Mouse (Mus musculus): ENCODE results near the gene Zfand2a. TPM values are rescaled to one million over a fixed set of nuclear protein-coding genes. Genes with fewer than 3 reads are reported as not detected.

The Zfand2a gene
- polyA plus RNA-seq, 1 experiment from 2014 or later = 9.1 TPM

DNA sequence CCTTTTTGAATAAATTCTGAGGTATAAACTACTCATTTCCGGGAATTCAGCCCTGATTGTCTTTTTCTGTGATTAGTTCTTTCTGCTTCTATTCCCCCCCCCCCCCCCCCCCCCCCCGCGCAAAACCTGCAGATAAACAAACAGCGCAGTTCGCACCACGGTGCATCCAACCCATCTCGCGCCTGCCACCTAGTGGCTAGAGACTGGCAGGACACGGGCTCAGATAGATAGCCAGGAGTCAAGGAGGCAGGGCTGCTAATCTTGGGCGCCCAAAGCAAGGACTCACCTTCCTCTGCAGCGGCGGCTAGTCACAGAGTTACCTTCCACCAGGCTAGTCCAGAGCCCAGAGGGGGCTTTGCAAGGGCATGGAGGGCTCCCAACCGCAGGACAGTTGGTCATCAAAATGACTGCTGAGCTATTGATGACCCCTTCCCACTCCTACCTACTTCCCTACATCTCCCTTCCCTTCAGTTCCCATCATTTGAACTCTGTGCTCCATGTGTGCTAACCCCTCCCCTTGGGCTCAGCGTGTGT, 20.8 kb upstream of the Zfand2a start:
- H3K4me3 ChIP-seq (ENCODE audit: low read depth, low read length) = no peak overlapping the region
- WGBS = 5% methylated on average over 13 of the region's 14 CpGs
- ATAC-seq (ENCODE audit: insufficient number of reproducible peaks, low FRiP score, low TSS enrichment, low read depth) = no peak
- no peaks in the 10 kb centered on the region for H3K27me3 ChIP-seq (ENCODE audit: control insufficient read depth, insufficient read depth, low read length)
- peak; percentile 85 for DNase-seq (ENCODE audit: low spot score)
- no peak overlapping the region for H3K27ac ChIP-seq (replicated peaks; ENCODE audit: low read depth, low read length)
- no peaks in the 10 kb centered on the region for H3K36me3 ChIP-seq (ENCODE audit: control insufficient read depth, insufficient read depth, low read length)
- H3K4me1 ChIP-seq (ENCODE audit: control insufficient read depth, insufficient read depth, low read length) = no peaks in the 10 kb centered on the region
- H3K9ac ChIP-seq (ENCODE audit: low read length) = no peak overlapping the region
- no peak overlapping the region for H3K4me2 ChIP-seq (ENCODE audit: low read depth, severe bottlenecking)
- no peaks in the 10 kb centered on the region for H3K9me3 ChIP-seq (ENCODE audit: control insufficient read depth, low read length)

DNA sequence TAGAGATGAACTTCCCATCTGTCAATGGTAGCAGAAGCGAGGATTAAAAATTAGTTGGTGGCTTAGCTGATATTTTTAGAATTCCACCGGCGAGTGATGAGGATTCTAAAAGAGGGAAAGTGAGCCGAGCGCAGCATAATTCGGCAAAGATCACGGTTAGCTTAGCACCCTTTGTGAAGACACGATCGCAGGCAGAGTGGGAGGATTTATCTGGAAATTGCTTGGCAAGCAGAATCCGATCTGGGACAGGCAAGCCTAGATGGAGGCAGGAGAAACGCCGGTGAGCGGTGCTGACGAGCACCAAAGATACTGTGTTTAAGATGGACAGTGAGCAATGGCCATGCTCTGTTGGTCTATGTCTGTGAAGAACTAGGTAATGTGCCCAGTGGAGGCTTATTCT, 17.9 kb upstream of the Zfand2a start:
- WGBS = 87% methylated on average over 14 of the region's 14 CpGs
- Histone ChIP-seq H3K9ac (ENCODE audit: low read length) (no peak overlapping the region), H3K4me1 (ENCODE audit: control insufficient read depth, insufficient read depth, low read length) (no peaks in the 10 kb centered on the region), H3K27ac (replicated peaks; ENCODE audit: low read depth, low read length) (no peak overlapping the region), H3K4me2 (ENCODE audit: low read depth, severe bottlenecking) (no peak overlapping the region), H3K27me3 (ENCODE audit: control insufficient read depth, insufficient read depth, low read length) (no peaks in the 10 kb centered on the region), H3K36me3 (ENCODE audit: control insufficient read depth, insufficient read depth, low read length) (no peaks in the 10 kb centered on the region), H3K4me3 (ENCODE audit: low read depth, low read length) (no peak overlapping the region), H3K9me3 (ENCODE audit: control insufficient read depth, low read length) (no peaks in the 10 kb centered on the region)
- ATAC-seq (ENCODE audit: insufficient number of reproducible peaks, low FRiP score, low TSS enrichment, low read depth) (no peak), DNase-seq (ENCODE audit: low spot score) (no peak)

DNA sequence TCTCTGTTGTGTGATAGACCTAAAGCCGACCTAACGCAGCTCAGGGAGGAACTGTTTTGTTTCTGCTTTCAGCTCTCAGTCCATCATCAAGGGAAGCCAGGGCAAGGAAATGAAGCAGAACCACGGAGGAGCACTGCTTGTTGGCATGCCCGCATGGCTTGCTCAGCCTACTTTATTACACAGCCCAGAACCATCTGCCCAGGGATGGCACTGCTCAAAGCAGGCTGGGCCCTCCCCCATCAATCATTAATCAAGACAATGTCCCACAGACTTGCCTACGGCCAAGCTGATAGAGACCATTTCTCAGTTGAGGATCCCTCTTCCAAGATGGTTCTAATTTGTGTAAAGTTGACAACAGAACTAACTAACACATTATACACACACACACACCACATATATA, 14.4 kb upstream of the Zfand2a start:
- DNase-seq (ENCODE audit: low spot score) (no peak), ATAC-seq (ENCODE audit: insufficient number of reproducible peaks, low FRiP score, low TSS enrichment, low read depth) (no peak)
- Histone ChIP-seq H3K9me3 (ENCODE audit: control insufficient read depth, low read length) (no peaks in the 10 kb centered on the region), H3K27me3 (ENCODE audit: control insufficient read depth, insufficient read depth, low read length) (no peaks in the 10 kb centered on the region), H3K27ac (replicated peaks; ENCODE audit: low read depth, low read length) (no peak overlapping the region), H3K4me1 (ENCODE audit: control insufficient read depth, insufficient read depth, low read length) (no peaks in the 10 kb centered on the region), H3K36me3 (ENCODE audit: control insufficient read depth, insufficient read depth, low read length) (no peaks in the 10 kb centered on the region), H3K4me3 (ENCODE audit: low read depth, low read length) (no peak overlapping the region), H3K4me2 (ENCODE audit: low read depth, severe bottlenecking) (no peak overlapping the region), H3K9ac (ENCODE audit: low read length) (no peak overlapping the region)
- WGBS = 57% methylated on average over 5 of the region's 5 CpGs

DNA sequence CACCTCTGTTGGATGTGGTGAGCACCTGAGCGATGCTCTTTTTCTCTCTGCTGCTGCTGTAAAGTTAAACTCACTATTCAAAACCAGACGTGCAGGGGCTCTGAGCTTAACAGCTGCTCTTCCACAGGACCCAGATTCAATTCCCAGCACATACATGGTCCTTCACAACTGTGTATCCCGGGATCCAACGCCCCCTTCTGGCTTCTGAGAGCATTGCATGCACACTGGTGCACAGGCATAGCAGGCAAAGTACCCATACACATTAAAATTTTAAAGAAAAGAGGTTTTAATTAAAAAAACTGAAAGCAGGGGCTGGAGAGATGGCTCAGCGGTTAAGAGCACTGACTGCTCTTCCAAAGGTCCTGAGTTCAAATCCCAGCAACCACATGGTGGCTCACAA, 12.6 kb upstream of the Zfand2a start:
- no peaks in the 10 kb centered on the region for H3K4me1 ChIP-seq (ENCODE audit: control insufficient read depth, insufficient read depth, low read length)
- ATAC-seq (ENCODE audit: insufficient number of reproducible peaks, low FRiP score, low TSS enrichment, low read depth) = no peak
- no peak for DNase-seq (ENCODE audit: low spot score)
- no peak overlapping the region for H3K27ac ChIP-seq (replicated peaks; ENCODE audit: low read depth, low read length)
- H3K9ac ChIP-seq (ENCODE audit: low read length) = no peak overlapping the region
- H3K27me3 ChIP-seq (ENCODE audit: control insufficient read depth, insufficient read depth, low read length) = no peaks in the 10 kb centered on the region
- no peak overlapping the region for H3K4me2 ChIP-seq (ENCODE audit: low read depth, severe bottlenecking)
- H3K4me3 ChIP-seq (ENCODE audit: low read depth, low read length) = no peak overlapping the region
- H3K9me3 ChIP-seq (ENCODE audit: control insufficient read depth, low read length) = no peaks in the 10 kb centered on the region
- H3K36me3 ChIP-seq (ENCODE audit: control insufficient read depth, insufficient read depth, low read length) = no peaks in the 10 kb centered on the region
- WGBS = 57% methylated on average over 5 of the region's 5 CpGs

DNA sequence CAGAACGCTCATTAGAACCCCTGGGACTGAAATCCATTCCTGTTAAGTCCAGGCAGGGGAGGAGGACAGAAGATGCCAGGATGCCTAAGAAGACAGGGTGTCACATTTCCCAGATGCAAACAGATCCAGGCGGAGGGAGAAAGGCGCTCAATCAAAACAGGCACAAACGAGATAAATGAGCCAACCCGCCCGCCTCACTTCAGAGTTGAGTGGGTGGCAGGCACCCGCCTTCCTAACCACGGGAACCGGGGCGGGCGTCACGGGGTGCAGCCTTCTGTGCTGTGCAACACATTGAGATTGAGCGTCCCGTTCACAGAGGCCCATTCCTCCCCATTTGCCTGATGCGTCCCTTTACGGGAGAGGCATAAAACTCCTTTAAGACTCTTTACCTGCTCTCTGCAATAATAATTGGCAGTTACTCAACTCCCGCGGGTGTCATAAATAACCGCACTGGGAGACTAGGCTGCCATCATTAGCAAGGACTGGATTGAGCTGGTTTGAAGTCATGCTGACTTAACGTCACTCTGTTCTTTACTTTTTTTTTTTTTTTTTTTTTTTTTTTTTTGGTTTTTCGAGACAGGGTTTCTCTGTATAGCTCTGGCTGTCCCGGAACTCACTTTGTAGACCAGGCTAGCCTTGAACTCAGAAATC, 10.8 kb upstream of the Zfand2a start:
- Histone ChIP-seq H3K4me2 (ENCODE audit: low read depth, severe bottlenecking) (no peak overlapping the region), H3K4me3 (ENCODE audit: low read depth, low read length) (no peak overlapping the region)
- peak; percentile 55 for DNase-seq (ENCODE audit: low spot score)

DNA sequence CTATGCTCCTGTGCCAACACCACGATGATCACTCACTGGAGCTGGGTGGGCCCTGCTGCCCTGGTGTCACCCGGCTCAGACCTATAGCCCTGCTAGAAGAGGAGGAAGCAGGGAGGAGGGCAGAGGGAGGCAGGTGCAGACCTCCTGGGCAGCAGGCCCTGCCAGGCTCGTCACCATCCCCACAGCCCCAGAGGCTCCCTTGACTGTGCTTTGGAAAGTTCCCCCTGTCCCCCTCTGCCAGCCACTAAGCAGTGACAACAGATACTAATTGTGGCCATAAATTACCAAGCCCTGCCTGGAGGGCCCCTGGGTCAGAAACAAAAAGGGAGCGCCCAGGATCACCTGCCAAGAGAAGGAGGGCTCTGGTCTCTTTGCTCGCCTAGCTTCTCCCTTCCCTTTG, 9.3 kb upstream of the Zfand2a start:
- ATAC-seq (ENCODE audit: insufficient number of reproducible peaks, low FRiP score, low TSS enrichment, low read depth) (no peak), DNase-seq (ENCODE audit: low spot score) (no peak)

More for the DNA sequence above, 10.8 kb upstream of the Zfand2a start:
- no peak overlapping the region for H3K9ac ChIP-seq (ENCODE audit: low read length)
- H3K27ac ChIP-seq (replicated peaks; ENCODE audit: low read depth, low read length) = no peak overlapping the region
- H3K27me3 ChIP-seq (ENCODE audit: control insufficient read depth, insufficient read depth, low read length) = no peaks in the 10 kb centered on the region
- ATAC-seq (ENCODE audit: insufficient number of reproducible peaks, low FRiP score, low TSS enrichment, low read depth) = no peak
- no peaks in the 10 kb centered on the region for H3K9me3 ChIP-seq (ENCODE audit: control insufficient read depth, low read length)
- WGBS = 29% methylated on average over 22 of the region's 22 CpGs
- no peaks in the 10 kb centered on the region for H3K4me1 ChIP-seq (ENCODE audit: control insufficient read depth, insufficient read depth, low read length)
- no peaks in the 10 kb centered on the region for H3K36me3 ChIP-seq (ENCODE audit: control insufficient read depth, insufficient read depth, low read length)

DNA sequence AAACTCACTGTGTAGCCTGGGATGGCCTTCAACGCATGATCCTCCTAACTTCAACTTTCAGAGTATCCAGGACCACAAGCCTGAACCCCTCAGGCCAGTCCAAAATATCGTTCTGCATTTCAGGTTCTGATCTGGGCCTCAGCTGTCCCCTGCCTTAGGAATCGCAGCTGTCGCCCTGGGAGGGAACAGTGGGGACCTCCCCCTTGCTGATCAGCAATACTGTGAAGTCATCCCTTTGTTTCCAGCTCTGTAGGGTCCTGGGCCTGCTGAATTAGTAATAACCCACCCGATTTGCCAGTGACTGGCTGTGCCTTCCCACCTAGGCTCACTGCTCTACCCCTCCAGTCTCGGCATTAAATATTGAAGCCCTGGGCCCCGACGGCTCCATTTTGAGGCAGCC, 7.0 kb upstream of the Zfand2a start:
- no peaks in the 10 kb centered on the region for H3K9me3 ChIP-seq (ENCODE audit: control insufficient read depth, low read length)
- no peaks in the 10 kb centered on the region for H3K27me3 ChIP-seq (ENCODE audit: control insufficient read depth, insufficient read depth, low read length)
- no peak overlapping the region for H3K9ac ChIP-seq (ENCODE audit: low read length)
- WGBS = 59% methylated on average over 8 of the region's 8 CpGs
- DNase-seq (ENCODE audit: low spot score) = no peak
- H3K27ac ChIP-seq (replicated peaks; ENCODE audit: low read depth, low read length) = no peak overlapping the region
- H3K4me3 ChIP-seq (ENCODE audit: low read depth, low read length) = no peak overlapping the region
- no peak overlapping the region for H3K4me2 ChIP-seq (ENCODE audit: low read depth, severe bottlenecking)
- no peak for ATAC-seq (ENCODE audit: insufficient number of reproducible peaks, low FRiP score, low TSS enrichment, low read depth)
- no peaks in the 10 kb centered on the region for H3K4me1 ChIP-seq (ENCODE audit: control insufficient read depth, insufficient read depth, low read length)
- H3K36me3 ChIP-seq (ENCODE audit: control insufficient read depth, insufficient read depth, low read length) = no peaks in the 10 kb centered on the region

More for the DNA sequence above, 9.3 kb upstream of the Zfand2a start:
- Histone ChIP-seq H3K4me3 (ENCODE audit: low read depth, low read length) (no peak overlapping the region), H3K9ac (ENCODE audit: low read length) (no peak overlapping the region), H3K9me3 (ENCODE audit: control insufficient read depth, low read length) (no peaks in the 10 kb centered on the region), H3K36me3 (ENCODE audit: control insufficient read depth, insufficient read depth, low read length) (no peaks in the 10 kb centered on the region), H3K27ac (replicated peaks; ENCODE audit: low read depth, low read length) (no peak overlapping the region), H3K27me3 (ENCODE audit: control insufficient read depth, insufficient read depth, low read length) (no peaks in the 10 kb centered on the region), H3K4me2 (ENCODE audit: low read depth, severe bottlenecking) (no peak overlapping the region), H3K4me1 (ENCODE audit: control insufficient read depth, insufficient read depth, low read length) (no peaks in the 10 kb centered on the region)
- 42% methylated on average over 5 of the region's 5 CpGs for WGBS

DNA sequence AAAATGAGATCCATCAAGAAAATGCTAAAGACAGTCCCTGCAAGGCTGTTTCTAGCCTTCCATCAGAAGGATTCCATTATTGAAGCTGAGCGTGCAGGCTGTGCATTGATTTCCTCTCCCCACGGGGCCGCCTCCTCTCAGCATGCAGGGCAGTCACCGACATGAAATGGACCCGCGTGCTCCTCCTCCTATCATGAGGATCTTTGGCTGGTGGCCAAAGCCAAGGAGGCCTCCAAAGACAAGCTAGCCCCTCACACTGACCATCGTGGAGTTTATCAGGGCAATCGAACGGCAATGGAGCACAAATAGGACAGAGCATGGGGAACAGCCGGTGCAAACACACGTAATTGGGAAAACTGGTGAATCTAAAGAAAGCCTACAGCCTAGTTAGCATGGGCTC, 5.8 kb upstream of the Zfand2a start:
- H3K27ac ChIP-seq (replicated peaks; ENCODE audit: low read depth, low read length) = no peak overlapping the region
- WGBS = 92% methylated on average over 11 of the region's 11 CpGs
- DNase-seq (ENCODE audit: low spot score) = no peak

More for the DNA sequence above, 5.8 kb upstream of the Zfand2a start:
- Histone ChIP-seq H3K9me3 (ENCODE audit: control insufficient read depth, low read length) (no peaks in the 10 kb centered on the region), H3K4me1 (ENCODE audit: control insufficient read depth, insufficient read depth, low read length) (no peaks in the 10 kb centered on the region), H3K36me3 (ENCODE audit: control insufficient read depth, insufficient read depth, low read length) (no peaks in the 10 kb centered on the region), H3K4me2 (ENCODE audit: low read depth, severe bottlenecking) (no peak overlapping the region), H3K9ac (ENCODE audit: low read length) (no peak overlapping the region), H3K4me3 (ENCODE audit: low read depth, low read length) (no peak overlapping the region), H3K27me3 (ENCODE audit: control insufficient read depth, insufficient read depth, low read length) (no peaks in the 10 kb centered on the region)
- no peak for ATAC-seq (ENCODE audit: insufficient number of reproducible peaks, low FRiP score, low TSS enrichment, low read depth)

Data from limb, embryonic 11.5 days (tissue).